Mouse (Mus musculus) embryonic fibroblast, embryonic 13.5 days (primary cell): ENCODE results near the gene Medag. TPM values are rescaled to one million over a fixed set of nuclear protein-coding genes. Genes with fewer than 3 reads are reported as not detected.

Experiments
- H3K27ac ChIP-seq: 2 replicates; pipeline ENCODE4 v1.5.1; 2012; ENCODE audit warnings: low read length, control low read depth, inconsistent platforms; ENCODE audit not compliant: insufficient read depth
- H3K4me1 ChIP-seq: 2 replicates; pipeline ENCODE4 v1.6.1; 2011; ENCODE audit warnings: low read length; ENCODE audit not compliant: control insufficient read depth, insufficient read depth
- H3K4me3 ChIP-seq: 2 replicates; pipeline ENCODE4 v1.5.1; 2011; ENCODE audit warnings: mild to moderate bottlenecking, control low read depth, low read length; ENCODE audit not compliant: insufficient read depth
- CTCF ChIP-seq: IDR thresholded peaks from 2 replicates; pipeline ENCODE4 v1.5.1; 2011; ENCODE audit warnings: mild to moderate bottlenecking, control low read depth, low read length, moderate library complexity, borderline replicate concordance; ENCODE audit not compliant: insufficient read depth
- POLR2A ChIP-seq: IDR thresholded peaks from 2 replicates; pipeline ENCODE4 v1.6.1; 2011; ENCODE audit warnings: low read depth, mild to moderate bottlenecking, control low read depth, low read length, moderate library complexity
- polyA plus RNA-seq: library from polyadenylated mRNA; stranded (reverse); fragments of >200 nt; gene quantifications from 2 replicates; pipeline ENCODE4 v1.2.4, GENCODE M21; 2011; ENCODE audit warnings: low read depth; ENCODE audit not compliant: missing spikeins, insufficient read length

Gene Medag
- polyA plus RNA-seq, 1 experiment, result 77.2 TPM

DNA sequence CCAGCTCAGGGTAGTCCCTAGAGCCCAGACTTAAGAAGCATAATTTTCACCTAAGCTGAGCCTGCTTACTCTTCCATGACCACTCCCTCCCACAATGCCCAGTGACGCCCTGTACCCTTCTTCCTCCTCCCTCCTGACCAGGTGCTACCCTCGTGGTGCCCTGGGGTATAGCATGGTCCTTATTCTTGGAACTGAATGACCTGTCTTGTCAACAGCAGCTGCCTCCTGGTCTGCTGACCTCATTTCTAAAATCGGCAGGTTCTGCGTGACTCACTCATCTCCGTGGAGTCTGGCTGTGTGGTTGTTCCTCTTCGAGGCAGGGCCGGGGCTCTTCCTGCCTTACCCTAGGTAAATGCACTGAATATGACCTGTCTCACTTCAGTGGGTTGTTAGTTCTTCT is 37.5 kb upstream of the Medag start:
- TF ChIP-seq CTCF (no peak), POLR2A (no peak)
- H3K4me1 ChIP-seq, result peaks cover 25% of the 10 kb centered on the region
- no peak overlapping the region for H3K27ac ChIP-seq
- no peak overlapping the region for H3K4me3 ChIP-seq

DNA sequence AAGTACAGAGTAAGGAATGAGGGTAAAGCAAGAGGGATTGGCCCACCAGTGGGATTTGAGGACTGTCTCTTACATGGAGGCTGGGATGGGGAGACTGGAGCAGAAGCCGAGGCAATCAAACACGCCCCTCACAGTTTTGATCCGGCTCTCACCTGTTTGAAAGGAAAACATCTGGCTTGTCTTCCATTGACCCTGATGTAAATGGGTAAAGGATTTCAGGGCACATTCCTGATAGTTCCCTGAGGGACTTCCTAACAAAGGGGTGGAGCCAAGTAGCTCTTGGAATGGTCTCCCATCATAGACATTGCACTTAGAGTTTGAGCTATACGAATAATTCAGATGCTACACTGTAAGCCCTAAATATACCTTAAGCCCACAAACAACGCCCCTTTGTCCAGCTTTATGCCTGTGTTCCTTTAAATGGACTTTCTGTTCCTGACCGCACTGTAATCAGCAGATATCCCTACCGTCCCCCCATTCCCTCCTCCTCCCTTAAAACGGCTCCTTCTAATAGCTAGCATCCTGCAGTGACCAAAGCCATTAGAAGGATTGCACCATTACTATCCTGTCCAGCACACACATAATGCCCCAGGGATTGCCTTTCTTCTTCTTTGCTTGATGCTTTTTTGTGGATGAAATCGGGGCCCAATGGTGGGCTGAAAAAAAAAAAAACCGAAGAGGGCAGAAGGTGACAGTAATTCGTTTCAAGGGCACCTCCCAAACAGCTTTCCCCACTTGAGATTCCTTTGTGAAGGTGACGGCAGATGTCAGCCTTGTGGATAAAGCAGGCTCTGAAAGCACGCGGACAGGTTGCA is 36.3 kb upstream of the Medag start:
- no peak for TF ChIP-seq CTCF
- no peak for TF ChIP-seq POLR2A
- H3K4me1 ChIP-seq, result peaks cover 23% of the 10 kb centered on the region
- no peak overlapping the region for H3K4me3 ChIP-seq
- peak overlapping the region; percentile 35 for H3K27ac ChIP-seq

- H3K27ac ChIP-seq, result peak overlapping the region; percentile 35
- peaks cover 26% of the 10 kb centered on the region for H3K4me1 ChIP-seq
- no peak overlapping the region for H3K4me3 ChIP-seq
- TF ChIP-seq POLR2A, result peak; percentile 53; the same call in 1 of the 2 replicates
- TF ChIP-seq CTCF, result peak; percentile 96
Measured at GRCm38 (mm10) chr5:149375889-149376212, 35.7 kb upstream of the Medag start.

DNA sequence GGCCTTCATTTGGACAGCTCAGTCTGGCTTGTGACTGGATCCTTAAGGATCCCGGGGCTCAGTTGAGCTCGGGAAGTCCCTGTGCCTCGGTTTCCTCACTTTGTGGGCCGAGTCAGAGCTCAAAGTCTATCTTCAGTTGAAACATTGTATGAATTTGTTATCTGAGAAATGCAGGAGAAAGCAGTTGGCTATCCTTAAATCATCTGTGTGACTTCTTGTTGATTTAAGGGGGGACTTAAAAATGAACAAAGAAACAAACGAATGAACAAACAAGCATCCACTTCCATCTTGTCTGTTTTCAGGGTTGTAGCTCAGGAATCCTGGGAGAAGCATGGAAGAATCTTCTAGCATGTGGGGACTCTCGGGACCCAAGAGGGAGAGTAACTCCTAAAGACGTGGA is 35.2 kb upstream of the Medag start:
- TF ChIP-seq CTCF (no peak), POLR2A (no peak)
- no peak overlapping the region for H3K4me3 ChIP-seq
- H3K27ac ChIP-seq, result peak overlapping the region; percentile 96
- peaks cover 29% of the 10 kb centered on the region for H3K4me1 ChIP-seq

DNA sequence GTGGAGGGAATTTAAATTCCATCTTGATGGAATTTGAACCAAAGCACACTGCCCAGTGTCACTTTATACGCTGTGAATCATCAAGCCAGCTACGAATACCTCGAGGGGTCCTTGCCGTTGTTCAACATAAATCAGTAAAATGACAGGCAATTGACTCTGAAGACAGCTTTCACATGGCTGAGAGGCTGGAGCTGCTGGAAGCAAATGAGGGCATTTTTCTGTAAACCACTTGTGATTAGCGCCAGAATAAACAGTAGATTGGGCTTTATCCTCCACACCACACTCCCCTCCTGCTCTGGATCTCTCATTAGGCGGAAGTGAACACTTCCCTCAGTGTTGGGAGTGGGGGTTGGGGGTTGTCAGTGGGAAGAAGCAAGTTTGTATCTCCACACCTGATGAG is 34.3 kb upstream of the Medag start:
- Histone ChIP-seq H3K4me3 (no peak overlapping the region), H3K4me1 (peaks cover 36% of the 10 kb centered on the region), H3K27ac (peak overlapping the region; percentile 96)
- no peak for TF ChIP-seq POLR2A
- TF ChIP-seq CTCF, result no peak

DNA sequence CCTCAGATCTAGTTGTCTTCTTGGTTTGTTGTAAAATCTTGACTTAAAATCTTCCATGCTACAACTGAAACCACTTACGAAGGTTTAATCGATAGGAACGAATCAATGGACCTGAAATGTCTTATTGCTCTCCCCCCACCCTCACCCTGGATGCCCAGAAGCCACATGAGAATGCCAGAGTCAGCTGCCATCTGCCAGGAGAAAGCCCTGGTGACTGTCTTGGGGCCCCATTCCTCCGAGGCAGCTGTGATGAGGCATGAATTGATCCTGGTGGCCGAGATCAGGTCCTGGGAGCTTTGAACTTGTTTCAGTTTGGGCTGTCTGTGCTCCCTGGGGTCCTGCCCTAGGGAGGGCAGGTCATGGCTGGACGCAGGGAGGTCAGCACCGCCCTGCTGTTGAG is 33.0 kb upstream of the Medag start:
- H3K4me3 ChIP-seq, result no peak overlapping the region
- H3K27ac ChIP-seq, result no peak overlapping the region
- H3K4me1 ChIP-seq, result peaks cover 33% of the 10 kb centered on the region
- no peak for TF ChIP-seq POLR2A
- TF ChIP-seq CTCF, result no peak

DNA sequence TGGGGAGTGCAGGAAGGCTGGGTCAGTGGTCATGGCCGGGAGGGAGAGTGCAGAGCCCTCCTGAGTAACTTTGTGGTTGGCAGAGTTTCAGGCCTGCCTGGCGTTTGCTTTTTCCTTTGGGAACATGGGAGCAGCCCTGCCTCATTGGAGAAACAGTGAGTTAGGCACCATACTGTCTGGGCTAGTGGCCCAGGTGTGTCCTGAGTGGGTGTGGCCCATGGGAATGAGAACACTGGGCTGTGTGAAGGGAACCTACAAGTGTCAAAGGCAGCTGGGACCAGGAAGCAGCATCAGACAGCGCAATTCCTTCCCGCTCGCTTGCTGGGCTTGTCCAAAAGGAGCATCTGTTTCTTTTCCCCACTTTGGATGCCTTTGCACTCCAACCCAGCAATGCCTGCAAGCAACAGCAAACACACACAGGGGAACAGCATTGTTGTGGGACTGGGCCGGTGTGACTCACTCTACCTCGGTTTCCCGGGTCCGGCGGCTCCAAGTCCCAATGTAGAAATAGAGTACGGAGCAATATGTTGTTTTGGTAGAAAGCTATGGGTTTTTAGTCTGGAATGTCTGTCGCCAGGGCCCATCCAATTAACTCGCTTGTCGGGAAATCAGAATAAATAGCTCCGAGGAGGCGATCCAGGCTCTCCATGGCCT is 32.3 kb upstream of the Medag start:
- peaks cover 28% of the 10 kb centered on the region for H3K4me1 ChIP-seq
- TF ChIP-seq CTCF (no peak), POLR2A (no peak)
- no peak overlapping the region for H3K4me3 ChIP-seq
- H3K27ac ChIP-seq, result no peak overlapping the region

- Histone ChIP-seq H3K4me1 (peaks cover 28% of the 10 kb centered on the region), H3K27ac (no peak overlapping the region), H3K4me3 (no peak overlapping the region)
- TF ChIP-seq POLR2A (no peak), CTCF (no peak)
Measured at GRCm38 (mm10) chr5:149379861-149380260, 31.7 kb upstream of the Medag start.

GRCm38 (mm10) chr5:149380388-149380916 is 31.1 kb upstream of the Medag start:
- no peak for TF ChIP-seq CTCF
- no peak for TF ChIP-seq POLR2A
- no peak overlapping the region; the same call in 1 of the 2 replicates for H3K27ac ChIP-seq
- H3K4me1 ChIP-seq, result peaks cover 26% of the 10 kb centered on the region
- H3K4me3 ChIP-seq, result no peak overlapping the region

DNA sequence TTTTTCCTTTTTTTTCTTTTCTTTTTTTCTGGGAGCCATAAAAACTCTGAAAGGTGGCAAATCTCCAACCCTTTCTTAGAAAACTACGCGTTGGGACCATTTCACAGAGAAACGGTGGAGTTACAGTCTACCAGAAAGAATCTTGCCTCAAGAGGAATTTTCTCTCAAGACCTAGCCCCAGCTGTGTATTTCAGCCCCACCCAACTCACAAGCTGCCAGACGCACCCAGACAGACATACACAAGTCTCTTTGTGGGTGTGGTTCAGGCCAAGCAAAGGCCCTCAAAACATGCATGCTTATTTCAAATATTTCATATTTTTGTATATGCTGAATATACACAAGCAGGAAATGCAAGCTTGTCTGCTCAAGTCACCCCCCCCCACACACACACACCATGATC is 29.6 kb upstream of the Medag start:
- peak overlapping the region; percentile 96 for H3K27ac ChIP-seq
- TF ChIP-seq CTCF (no peak), POLR2A (no peak)
- H3K4me1 ChIP-seq, result peaks cover 27% of the 10 kb centered on the region
- no peak overlapping the region for H3K4me3 ChIP-seq

- Histone ChIP-seq H3K4me1 (peaks cover 26% of the 10 kb centered on the region), H3K4me3 (no peak overlapping the region), H3K27ac (peak overlapping the region; percentile 96)
- TF ChIP-seq CTCF (no peak), POLR2A (no peak)
Measured at GRCm38 (mm10) chr5:149382601-149383000, 28.9 kb upstream of the Medag start.
